28 mouse cellular contexts compared by ENCODE assay signal in the genomic region with DNA sequence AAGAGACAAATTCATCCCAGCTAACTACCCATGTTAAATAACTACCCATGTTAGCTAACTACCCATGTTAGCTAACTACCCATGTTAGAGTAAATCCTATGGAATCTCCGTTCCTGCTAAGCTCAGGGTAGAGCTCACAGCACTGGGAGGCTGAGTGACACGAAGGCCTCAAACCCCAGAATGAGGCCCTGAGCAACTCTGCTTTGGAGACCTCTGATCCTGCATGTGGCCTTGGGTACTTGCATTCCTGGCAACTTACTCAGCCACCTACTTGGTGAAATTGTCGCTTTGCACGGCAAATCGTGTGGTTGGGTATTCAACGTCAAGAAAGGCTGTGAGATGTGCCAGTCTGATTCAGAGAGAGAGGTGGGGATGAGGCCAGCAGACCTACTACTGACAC. TPM values are rescaled to one million over a fixed set of nuclear protein-coding genes. Genes with fewer than 3 reads are reported as not detected.
DNase-seq lines count a peak whose midpoint lies in the region; ATAC-seq and TF ChIP-seq lines count a peak whose summit lies in the region.
"Had no signal": no experiment of that assay in that cellular context is flagged by ENCODE, and none has a peak within 500 bp of the region (broad histone marks: within the 10 kb centered on the region; RNA-seq: fewer than 3 reads in every experiment).

No protein-coding gene starts in this region.

- peaks cover 20% of the 10 kb centered on the region for H3K4me1 ChIP-seq in embryonic facial prominence, embryonic 13.5 days
- H3K4me1 ChIP-seq in embryonic facial prominence, embryonic 10.5 days, result peaks cover 11% of the 10 kb centered on the region
- H3K4me1 ChIP-seq in heart, embryonic 13.5 days, result peaks cover 25% of the 10 kb centered on the region
- peaks cover 3% of the 10 kb centered on the region; the same call in 1 of the 2 replicates for H3K4me1 ChIP-seq in heart, adult 2 months (ENCODE audit: control insufficient read depth, insufficient read depth, low read length)
- peaks cover 12% of the 10 kb centered on the region for H3K4me1 ChIP-seq in embryonic fibroblast, embryonic 13.5 days (ENCODE audit: control insufficient read depth, insufficient read depth, low read length)
- no peaks in the 10 kb centered on the region for H3K4me1 ChIP-seq in midbrain, embryonic 14.5 days (ENCODE audit: control insufficient read depth, insufficient read depth, low read length)
- H3K4me1 ChIP-seq: forebrain, embryonic 13.5 days had no signal

- H3K9me3 ChIP-seq in embryonic facial prominence, embryonic 13.5 days, result no peaks in the 10 kb centered on the region
- H3K9me3 ChIP-seq in embryonic facial prominence, embryonic 10.5 days, result no peaks in the 10 kb centered on the region
- no peaks in the 10 kb centered on the region for H3K9me3 ChIP-seq in heart, embryonic 13.5 days
- H3K9me3 ChIP-seq in midbrain, embryonic 14.5 days (ENCODE audit: control insufficient read depth, low read length), result no peaks in the 10 kb centered on the region
- H3K9me3 ChIP-seq: embryonic facial prominence, embryonic 12.5 days; forebrain, embryonic 10.5 days; forebrain, embryonic 13.5 days; heart, embryonic 15.5 days had no signal

- WGBS in embryonic facial prominence, embryonic 13.5 days, result 78% methylated on average over 6 of the region's 6 CpGs
- WGBS in embryonic facial prominence, embryonic 10.5 days, result 86% methylated on average over 6 of the region's 6 CpGs
- 65% methylated on average over 6 of the region's 6 CpGs for WGBS in heart, embryonic 13.5 days
- 87% methylated on average over 6 of the region's 6 CpGs for WGBS in heart, adult 2 months
- 87% methylated on average over 6 of the region's 6 CpGs for WGBS in midbrain, embryonic 14.5 days

- H3K4me3 ChIP-seq in embryonic facial prominence, embryonic 13.5 days, result no peak overlapping the region
- no peak overlapping the region for H3K4me3 ChIP-seq in embryonic facial prominence, embryonic 10.5 days
- H3K4me3 ChIP-seq in heart, embryonic 13.5 days, result no peak overlapping the region
- H3K4me3 ChIP-seq in heart, adult 2 months, result no peak overlapping the region
- H3K4me3 ChIP-seq in C2C12 (ENCODE audit: insufficient read depth, poor library complexity, severe bottlenecking), result no peak overlapping the region
- no peak overlapping the region for H3K4me3 ChIP-seq in embryonic fibroblast, embryonic 13.5 days (ENCODE audit: insufficient read depth, low read length)
- H3K4me3 ChIP-seq in midbrain, embryonic 14.5 days (replicated peaks; ENCODE audit: low read depth, low read length), result no peak overlapping the region
- H3K4me3 ChIP-seq: embryonic facial prominence, embryonic 12.5 days; forebrain, embryonic 10.5 days; forebrain, embryonic 13.5 days; heart, embryonic 15.5 days had no signal

- H3K4me2 ChIP-seq in embryonic facial prominence, embryonic 13.5 days, result no peak overlapping the region
- no peak overlapping the region for H3K4me2 ChIP-seq in heart, embryonic 13.5 days
- H3K4me2 ChIP-seq in midbrain, embryonic 14.5 days (ENCODE audit: low read length), result no peak overlapping the region
- H3K4me2 ChIP-seq: embryonic facial prominence, embryonic 12.5 days; forebrain, embryonic 13.5 days; heart, embryonic 11.5 days; heart, embryonic 15.5 days; hindbrain, embryonic 14.5 days had no signal

- DNase-seq in embryonic facial prominence, embryonic 10.5 days (ENCODE audit: low spot score), result no peak
- no peak for DNase-seq in heart, adult 2 months
- no peak for DNase-seq in right cerebral cortex, postnatal 4 days
- DNase-seq in midbrain, embryonic 14.5 days, result no peak
- DNase-seq: adrenal gland, postnatal 25 days; cerebellum, adult 11-12 months; cerebellum, adult 8-10 months; cerebellum, postnatal 10 days; cerebellum, postnatal 36 days; gastrocnemius, postnatal 14 days; heart, postnatal 10 days; heart, postnatal 4 days; kidney, adult 18-20 months had no signal

- no peaks in the 10 kb centered on the region for H3K36me3 ChIP-seq in embryonic facial prominence, embryonic 13.5 days
- H3K36me3 ChIP-seq in embryonic facial prominence, embryonic 10.5 days (replicated peaks), result no peaks in the 10 kb centered on the region
- H3K36me3 ChIP-seq in heart, embryonic 13.5 days, result peaks cover 11% of the 10 kb centered on the region
- H3K36me3 ChIP-seq in heart, adult 2 months (ENCODE audit: control insufficient read depth, insufficient read depth, low read length), result no peaks in the 10 kb centered on the region
- H3K36me3 ChIP-seq in C2C12 (ENCODE audit: control insufficient read depth, insufficient read depth), result no peaks in the 10 kb centered on the region
- no peaks in the 10 kb centered on the region for H3K36me3 ChIP-seq in midbrain, embryonic 14.5 days (ENCODE audit: control insufficient read depth, insufficient read depth, low read length)
- H3K36me3 ChIP-seq: embryonic facial prominence, embryonic 12.5 days; forebrain, embryonic 10.5 days; G1E; heart, embryonic 15.5 days had no signal

- H3K27ac ChIP-seq in embryonic facial prominence, embryonic 13.5 days, result 0 out of 2 replicates have a peak overlapping the region, but pooled peaks have one; percentile 12
- H3K27ac ChIP-seq in embryonic facial prominence, embryonic 10.5 days (replicated peaks), result no peak overlapping the region
- 0 out of 2 replicates have a peak overlapping the region, but pooled peaks have one; percentile 21 for H3K27ac ChIP-seq in heart, embryonic 13.5 days (replicated peaks)
- no peak overlapping the region for H3K27ac ChIP-seq in heart, adult 2 months
- H3K27ac ChIP-seq in embryonic fibroblast, embryonic 13.5 days (ENCODE audit: insufficient read depth, low read length), result peak overlapping the region; percentile 97
- no peak overlapping the region for H3K27ac ChIP-seq in midbrain, embryonic 14.5 days (replicated peaks; ENCODE audit: low read depth, low read length)
- H3K27ac ChIP-seq: embryonic facial prominence, embryonic 12.5 days; forebrain, embryonic 10.5 days; forebrain, embryonic 13.5 days; heart, embryonic 15.5 days; hindbrain, embryonic 14.5 days; hindbrain, postnatal 0 days had no signal

- no peaks in the 10 kb centered on the region for H3K27me3 ChIP-seq in embryonic facial prominence, embryonic 13.5 days
- H3K27me3 ChIP-seq in embryonic facial prominence, embryonic 10.5 days (replicated peaks; ENCODE audit: low read depth, poor library complexity, severe bottlenecking), result 0 out of 2 replicates have a peak, but pooled peaks cover 4% of the 10 kb centered on the region
- no peaks in the 10 kb centered on the region for H3K27me3 ChIP-seq in heart, embryonic 13.5 days (replicated peaks)
- H3K27me3 ChIP-seq in heart, adult 2 months (ENCODE audit: control insufficient read depth, insufficient read depth, low read length), result no peaks in the 10 kb centered on the region
- H3K27me3 ChIP-seq in C2C12 (ENCODE audit: control insufficient read depth, insufficient read depth, insufficient read length), result no peaks in the 10 kb centered on the region
- H3K27me3 ChIP-seq in midbrain, embryonic 14.5 days (ENCODE audit: control insufficient read depth, insufficient read depth, low read length), result no peaks in the 10 kb centered on the region
- H3K27me3 ChIP-seq: CH12.LX; embryonic facial prominence, embryonic 12.5 days; forebrain, embryonic 13.5 days; heart, embryonic 15.5 days had no signal

- H3ac ChIP-seq in C2C12 (ENCODE audit: control insufficient read depth, insufficient read length, low read depth), result no peak overlapping the region

- ATAC-seq in embryonic facial prominence, embryonic 13.5 days (ENCODE audit: insufficient number of reproducible peaks, insufficient read depth, low FRiP score, low TSS enrichment, low read depth), result no peak
- no peak for ATAC-seq in heart, embryonic 13.5 days (ENCODE audit: extremely low read depth, insufficient number of reproducible peaks, low FRiP score, low TSS enrichment)
- no peak for ATAC-seq in midbrain, embryonic 14.5 days (ENCODE audit: low FRiP score, low TSS enrichment)
- ATAC-seq: forebrain, embryonic 13.5 days; hindbrain, postnatal 0 days; inflammation-experienced regulatory T-cells, adult 6 months; intestine, embryonic 16.5 days had no signal

- intact Hi-C loops in heart, adult 2 months (cut with DNase I), result no loop called here

- no peak for TF ChIP-seq CTCF in heart, adult 2 months (IDR thresholded peaks at IDR 0.05)
- no peak for TF ChIP-seq CTCF in C2C12 (IDR thresholded peaks at IDR 0.05; ENCODE audit: control insufficient read depth, insufficient read depth, insufficient read length)
- no peak for TF ChIP-seq CTCF in embryonic fibroblast, embryonic 13.5 days (IDR thresholded peaks at IDR 0.05; ENCODE audit: borderline replicate concordance, insufficient read depth, low read length)

- TF ChIP-seq POLR2A in heart, adult 2 months (IDR thresholded peaks at IDR 0.05; ENCODE audit: insufficient read depth, low read depth, low read length), result no peak
- no peak for TF ChIP-seq POLR2A in embryonic fibroblast, embryonic 13.5 days (IDR thresholded peaks at IDR 0.05; ENCODE audit: low read depth, low read length)

- H3K79me3 ChIP-seq in C2C12 (ENCODE audit: low read depth), result no peaks in the 10 kb centered on the region

- no peak for TF ChIP-seq EP300 in heart, adult 2 months (IDR thresholded peaks at IDR 0.05; ENCODE audit: insufficient read depth, low read depth, low read length)

- no peak overlapping the region for H3K9ac ChIP-seq in embryonic facial prominence, embryonic 13.5 days
- H3K9ac ChIP-seq in heart, embryonic 13.5 days, result no peak overlapping the region
- no peak overlapping the region for H3K9ac ChIP-seq in heart, adult 2 months (ENCODE audit: low read depth, low read length)
- H3K9ac ChIP-seq in midbrain, embryonic 14.5 days (replicated peaks; ENCODE audit: low read length), result no peak overlapping the region
- H3K9ac ChIP-seq: embryonic facial prominence, embryonic 12.5 days; forebrain, embryonic 13.5 days; heart, embryonic 15.5 days; hindbrain, embryonic 14.5 days had no signal

- no peaks in the 10 kb centered on the region for H3K79me2 ChIP-seq in heart, adult 2 months (replicated peaks; ENCODE audit: control insufficient read depth, insufficient read depth, low read length)
- H3K79me2 ChIP-seq in C2C12 (ENCODE audit: control insufficient read depth, insufficient read depth), result no peaks in the 10 kb centered on the region

TF ChIP-seq in C2C12, 6 proteins besides CTCF, POLR2A, EP300 and RAD21 (continues in another document):
- TF ChIP-seq MYOD1 (IDR thresholded peaks at IDR 0.05; ENCODE audit: control insufficient read depth, insufficient read length, low read depth), result peak; percentile 5
- peak; percentile 92 for TF ChIP-seq MAX (IDR thresholded peaks at IDR 0.05)

RNA-seq across cellular contexts. Expression of a gene that starts 50.6 kb away (rescaled TPM):
- 41.3 and 44.8 TPM in 2 replicates for polyA plus RNA-seq in embryonic facial prominence, embryonic 13.5 days (2015; fragmentation: Nextera tagmentation; extraction: Ambion mirVana)
- 7.0 and 8.5 TPM in 2 replicates for polyA plus RNA-seq in embryonic facial prominence, embryonic 10.5 days (2016; fragmentation: Nextera tagmentation; extraction: Ambion mirVana)
- 28.3 and 30.0 TPM in 2 replicates for polyA plus RNA-seq in heart, embryonic 13.5 days (2015; fragmentation: Nextera tagmentation; extraction: Ambion mirVana)
- total RNA-seq in heart, adult 2 months (2021), result 10 to 100 TPM; 39.9 to 40.4 TPM
- 17.2 and 27.9 TPM in 2 replicates for polyA plus RNA-seq in heart, adult 2 months (2012; rRNA removed)
- polyA plus RNA-seq in C2C12 (2012; fragmentation: generic; extraction: Trizol), result 41.8 TPM
- polyA plus RNA-seq in embryonic fibroblast, embryonic 13.5 days (2011; ENCODE audit: insufficient read length, low read depth, missing spikeins), result 152 and 252 TPM in 2 replicates
- 1.2 and 2.5 TPM in 2 replicates for polyA plus RNA-seq in midbrain, embryonic 14.5 days (2014; fragmentation: Nextera tagmentation; extraction: Ambion mirVana)
- polyA plus RNA-seq: G1E; inflammation-experienced regulatory T-cells, adult 6 months had no signal

Comparison
In these comparisons a context has a peak if more than half of its experiments do, and no peak if none do; other contexts are left out.
1. H3K27ac ChIP-seq: peak in embryonic facial prominence, embryonic 13.5 days (single experiment), heart, embryonic 13.5 days (single experiment) and embryonic fibroblast, embryonic 13.5 days (single experiment); none in embryonic facial prominence, embryonic 10.5 days (single experiment), heart, adult 2 months (single experiment) and midbrain, embryonic 14.5 days (single experiment).